Mouse (Mus musculus): Measurements from ENCODE around the gene Dlk2.

GRCm38 (mm10) chr17:46278011-46278765 lies 19.0 kb upstream of the Dlk2 start:
- TF ChIP-seq CTCF (IDR thresholded peaks at IDR 0.05; ENCODE audit: extremely low read depth, insufficient read depth, insufficient read length, insufficient replicate concordance) (no peak), POLR2A (IDR thresholded peaks at IDR 0.05; ENCODE audit: low read depth, low read length) (no peak)
